Mouse (Mus musculus) embryonic fibroblast, embryonic 13.5 days (primary cell): ENCODE data around the gene Poglut1. TPM values are rescaled to one million over a fixed set of nuclear protein-coding genes. Genes with fewer than 3 reads are reported as not detected.

Experiments
- H3K27ac ChIP-seq: 2 replicates; pipeline ENCODE4 v1.5.1; 2012; ENCODE audit warnings: low read length, control low read depth, inconsistent platforms; ENCODE audit not compliant: insufficient read depth
- H3K4me1 ChIP-seq: 2 replicates; pipeline ENCODE4 v1.6.1; 2011; ENCODE audit warnings: low read length; ENCODE audit not compliant: control insufficient read depth, insufficient read depth
- H3K4me3 ChIP-seq: 2 replicates; pipeline ENCODE4 v1.5.1; 2011; ENCODE audit warnings: mild to moderate bottlenecking, control low read depth, low read length; ENCODE audit not compliant: insufficient read depth
- CTCF ChIP-seq: IDR thresholded peaks from 2 replicates; pipeline ENCODE4 v1.5.1; 2011; ENCODE audit warnings: mild to moderate bottlenecking, control low read depth, low read length, moderate library complexity, borderline replicate concordance; ENCODE audit not compliant: insufficient read depth
- POLR2A ChIP-seq: IDR thresholded peaks from 2 replicates; pipeline ENCODE4 v1.6.1; 2011; ENCODE audit warnings: low read depth, mild to moderate bottlenecking, control low read depth, low read length, moderate library complexity
- polyA plus RNA-seq: library from polyadenylated mRNA; stranded (reverse); fragments of >200 nt; gene quantifications from 2 replicates; pipeline ENCODE4 v1.2.4, GENCODE M21; 2011; ENCODE audit warnings: low read depth; ENCODE audit not compliant: missing spikeins, insufficient read length

The Poglut1 gene
- polyA plus RNA-seq, 1 experiment, result 67.0 TPM

DNA sequence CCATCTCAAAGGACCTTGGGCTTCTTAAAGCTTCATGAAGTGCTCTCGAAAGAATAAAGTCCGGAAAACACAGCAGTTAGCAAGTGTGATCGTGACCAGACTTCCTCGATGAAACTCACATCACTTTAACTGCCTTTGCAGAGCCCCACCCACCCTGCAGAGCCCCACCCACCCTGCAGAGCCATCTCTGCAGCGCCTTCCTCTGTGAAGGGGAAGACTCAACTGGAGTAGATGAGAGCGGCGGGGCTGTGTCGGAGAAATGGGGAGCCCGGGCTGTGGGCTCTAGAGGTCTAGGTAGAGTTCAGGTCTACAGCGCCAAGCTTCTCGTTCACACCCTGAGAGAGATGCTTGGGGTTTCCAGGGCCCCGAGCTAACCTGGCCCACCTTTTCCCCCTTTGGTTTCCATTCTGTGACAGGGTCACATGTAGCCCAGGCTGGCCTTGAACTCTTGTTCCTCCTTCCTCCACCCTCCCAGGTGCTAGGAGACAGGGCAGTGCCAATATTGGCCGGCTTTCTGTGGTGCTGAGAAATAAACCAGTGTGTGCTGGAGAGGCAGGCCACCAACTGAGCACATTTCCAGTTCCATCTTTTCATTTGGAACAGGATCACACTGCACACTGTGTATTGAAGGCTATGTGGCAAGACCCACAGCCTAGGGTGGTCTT is 11.2 kb downstream of the Poglut1 start:
- Histone ChIP-seq H3K4me1 (no peaks in the 10 kb centered on the region), H3K27ac (no peak overlapping the region), H3K4me3 (no peak overlapping the region)
- TF ChIP-seq POLR2A (no peak), CTCF (no peak)

DNA sequence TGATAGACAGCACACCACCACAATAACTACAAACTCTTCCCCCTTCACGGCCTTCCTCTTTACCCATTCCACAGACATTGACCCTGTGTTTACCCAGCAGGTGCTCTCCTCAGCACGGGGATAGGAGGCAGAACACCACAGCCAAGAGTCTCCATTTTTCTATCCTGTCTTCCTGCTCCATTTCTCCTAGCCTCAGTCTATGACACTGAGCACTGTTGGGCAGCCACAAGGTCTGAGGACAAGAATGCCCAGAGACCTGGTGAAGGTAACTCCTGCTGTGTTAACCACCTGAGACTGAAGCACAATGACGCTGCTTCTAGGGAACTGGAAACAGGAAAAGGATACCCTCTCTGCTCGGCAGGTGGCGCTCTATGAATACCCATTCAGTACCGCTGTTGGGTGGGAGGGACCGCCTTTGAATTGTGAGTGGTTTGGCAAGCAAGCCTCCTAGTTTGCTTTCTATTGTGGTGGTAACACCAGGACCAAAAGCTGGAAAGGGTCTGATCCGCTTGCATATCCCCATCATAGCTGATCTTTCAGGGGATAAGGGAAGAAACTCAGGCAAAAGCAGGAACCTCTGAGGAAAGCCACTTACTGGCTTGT is 13.4 kb downstream of the Poglut1 start:
- TF ChIP-seq CTCF, result peak; percentile 43; the same call in 1 of the 2 replicates
- TF ChIP-seq POLR2A, result no peak
- no peak overlapping the region for H3K4me3 ChIP-seq
- H3K4me1 ChIP-seq, result no peaks in the 10 kb centered on the region
- no peak overlapping the region for H3K27ac ChIP-seq

DNA sequence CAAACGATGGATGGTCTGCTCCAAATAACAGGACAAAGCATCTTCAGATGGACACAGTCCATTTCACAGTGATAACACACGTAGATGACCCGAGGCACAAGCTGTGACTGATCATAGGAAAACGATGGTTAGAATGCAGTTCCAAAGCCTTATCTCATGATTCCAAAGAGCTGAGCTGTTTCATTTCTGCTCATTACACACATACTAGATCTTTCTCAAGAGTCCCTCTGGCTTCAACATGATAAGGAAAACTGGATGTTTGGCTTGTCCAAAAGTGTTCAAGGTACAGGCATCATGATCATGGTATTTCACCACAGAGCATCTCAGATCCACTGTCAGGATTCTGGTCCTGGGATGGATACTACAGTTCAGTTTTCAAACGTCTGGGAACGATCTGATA is 23.8 kb downstream of the Poglut1 start:
- Histone ChIP-seq H3K4me1 (no peaks in the 10 kb centered on the region), H3K4me3 (no peak overlapping the region), H3K27ac (no peak overlapping the region)
- no peak for TF ChIP-seq POLR2A
- TF ChIP-seq CTCF, result no peak

DNA sequence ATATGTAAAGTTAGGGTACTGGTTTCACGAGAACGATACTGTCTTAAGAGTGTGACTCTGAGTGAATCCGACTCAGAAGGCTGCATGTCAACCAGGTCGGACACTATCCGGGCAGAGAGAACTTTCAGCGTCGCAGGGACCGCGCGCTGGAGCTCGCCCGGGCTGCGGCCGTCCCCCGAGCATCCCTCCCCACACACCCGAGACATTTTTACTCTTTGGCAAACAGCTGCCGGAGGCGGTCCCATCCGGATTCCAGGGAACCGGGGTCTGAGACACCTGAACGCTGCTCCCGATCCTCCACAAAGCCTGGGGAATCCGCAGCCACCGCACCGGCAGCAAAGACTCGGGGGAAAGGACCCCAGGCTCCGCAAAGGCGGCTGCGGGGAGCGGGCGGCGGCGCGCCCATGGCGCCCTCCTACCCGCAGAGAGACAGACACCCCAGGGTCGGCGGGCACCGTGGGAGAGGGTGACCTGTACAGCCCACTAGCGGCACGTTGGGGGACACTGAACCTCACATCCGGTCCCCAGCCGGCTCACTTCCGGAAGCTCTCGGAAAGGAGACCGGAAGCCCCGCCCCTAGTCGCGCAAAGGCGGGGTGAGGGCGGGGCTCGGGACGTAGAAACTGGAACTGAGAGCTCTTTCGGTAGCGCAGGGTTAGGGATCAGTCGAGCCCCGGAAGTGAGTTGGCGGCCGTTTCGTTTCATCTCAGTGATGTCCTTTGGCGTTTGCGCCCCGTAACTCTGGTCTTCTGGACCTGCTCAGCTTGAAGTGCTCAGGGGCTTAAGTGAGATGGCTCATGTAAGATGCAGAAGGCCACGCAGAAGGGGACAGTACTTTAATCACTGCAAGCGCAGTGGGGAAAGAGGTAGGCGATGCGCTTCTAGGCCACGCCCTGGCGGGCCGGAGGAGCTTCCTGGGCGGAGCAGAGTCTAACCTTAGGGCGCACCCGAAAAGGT is 27.7 kb downstream of the Poglut1 start, which contains the start of gene Timmdc1:
Gene Timmdc1, minus strand, starts transcription at position 535 of the 956 bp plus-strand sequence.
- no peak for TF ChIP-seq CTCF
- peak; percentile 94 for TF ChIP-seq POLR2A
- peak within 1 kb of the TSS; percentile 81 for H3K4me3 ChIP-seq
- peaks cover 5% of the 10 kb centered on the region for H3K4me1 ChIP-seq
- H3K27ac ChIP-seq, result peak within 1 kb of the TSS; percentile 97

DNA sequence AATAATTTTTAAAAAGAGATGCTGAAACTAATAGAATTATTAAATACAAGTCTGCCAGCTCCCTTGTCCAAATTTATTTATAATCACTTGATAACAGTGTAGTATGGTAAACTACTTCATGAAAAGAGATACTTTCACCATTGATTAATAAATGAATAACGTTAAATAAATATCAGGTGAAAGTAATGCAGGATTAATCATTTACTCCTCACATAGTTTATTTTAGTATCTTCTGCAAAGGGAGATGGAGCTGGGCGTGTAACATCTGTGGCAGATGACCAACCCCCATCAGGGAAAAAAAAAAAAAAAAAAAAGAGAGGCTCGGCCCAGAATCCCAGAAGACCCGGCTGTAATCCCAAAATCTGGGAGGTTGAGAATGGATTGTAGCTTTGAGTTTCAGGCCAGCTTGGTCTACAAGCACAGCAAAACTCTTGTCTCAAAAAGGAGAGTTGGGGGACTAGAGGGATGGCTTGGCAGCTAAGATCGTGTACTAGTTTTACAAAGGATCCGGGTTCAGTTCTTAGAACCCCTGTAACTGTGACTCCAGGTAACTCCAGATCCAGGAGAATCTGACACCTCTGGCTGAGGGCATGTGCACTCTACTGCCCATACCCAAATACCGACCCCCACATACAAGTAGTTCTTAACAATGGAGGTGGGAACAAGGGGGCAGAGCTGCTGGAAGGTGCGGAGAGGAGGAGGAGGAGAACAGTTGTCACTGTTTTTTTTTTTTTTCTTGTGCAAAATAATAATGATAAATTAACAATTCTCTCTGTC is 28.7 kb downstream of the Poglut1 start:
- peak overlapping the region; percentile 22; the same call in 1 of the 2 replicates for H3K27ac ChIP-seq

DNA sequence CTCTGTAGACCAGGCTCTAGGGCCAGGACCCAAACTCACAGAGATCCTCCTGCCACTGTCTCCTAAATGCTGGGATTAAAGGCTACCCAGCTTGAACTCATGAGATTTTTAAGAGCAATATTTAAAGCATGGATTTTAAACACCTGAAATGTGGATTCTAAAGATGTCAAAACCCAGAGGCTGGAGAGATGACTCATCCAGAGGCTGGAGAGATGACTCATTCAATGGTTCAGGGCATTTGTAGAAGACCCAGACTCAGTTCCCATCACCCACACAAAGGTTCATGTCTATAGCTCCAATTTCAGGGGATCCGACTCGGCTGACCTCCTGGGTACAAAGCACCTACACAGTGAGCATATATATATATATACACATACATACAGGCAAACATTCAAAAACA is 30.9 kb downstream of the Poglut1 start:
- Histone ChIP-seq H3K4me3 (no peak overlapping the region), H3K27ac (no peak overlapping the region), H3K4me1 (peaks cover 5% of the 10 kb centered on the region)
- TF ChIP-seq CTCF (no peak), POLR2A (no peak)

More for the DNA sequence above, 28.7 kb downstream of the Poglut1 start:
- TF ChIP-seq CTCF (no peak), POLR2A (no peak)
- H3K4me3 ChIP-seq, result peak overlapping the region; percentile 70
- peaks cover 5% of the 10 kb centered on the region for H3K4me1 ChIP-seq

DNA sequence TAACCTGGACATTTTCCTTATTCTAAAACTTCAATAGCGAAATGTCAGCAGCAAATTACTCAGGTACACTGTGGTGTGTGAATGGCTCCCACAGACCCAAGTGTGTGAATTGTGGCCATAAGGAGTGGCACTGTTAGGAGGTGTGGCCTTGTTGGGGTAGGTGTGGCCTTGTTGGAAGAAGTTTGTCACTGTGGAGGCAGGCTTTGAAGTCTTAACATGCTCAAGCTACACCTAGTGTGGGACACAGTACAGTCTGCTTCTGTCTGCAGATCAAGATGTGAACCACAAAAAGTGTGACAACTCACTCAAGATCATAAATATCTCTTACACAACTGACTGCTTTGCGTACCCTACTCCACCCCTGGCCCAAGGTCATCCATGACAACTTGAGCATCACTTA is 39.2 kb downstream of the Poglut1 start:
- H3K4me1 ChIP-seq, result no peaks in the 10 kb centered on the region
- no peak overlapping the region for H3K4me3 ChIP-seq
- no peak overlapping the region for H3K27ac ChIP-seq
- TF ChIP-seq POLR2A (no peak), CTCF (no peak)

DNA sequence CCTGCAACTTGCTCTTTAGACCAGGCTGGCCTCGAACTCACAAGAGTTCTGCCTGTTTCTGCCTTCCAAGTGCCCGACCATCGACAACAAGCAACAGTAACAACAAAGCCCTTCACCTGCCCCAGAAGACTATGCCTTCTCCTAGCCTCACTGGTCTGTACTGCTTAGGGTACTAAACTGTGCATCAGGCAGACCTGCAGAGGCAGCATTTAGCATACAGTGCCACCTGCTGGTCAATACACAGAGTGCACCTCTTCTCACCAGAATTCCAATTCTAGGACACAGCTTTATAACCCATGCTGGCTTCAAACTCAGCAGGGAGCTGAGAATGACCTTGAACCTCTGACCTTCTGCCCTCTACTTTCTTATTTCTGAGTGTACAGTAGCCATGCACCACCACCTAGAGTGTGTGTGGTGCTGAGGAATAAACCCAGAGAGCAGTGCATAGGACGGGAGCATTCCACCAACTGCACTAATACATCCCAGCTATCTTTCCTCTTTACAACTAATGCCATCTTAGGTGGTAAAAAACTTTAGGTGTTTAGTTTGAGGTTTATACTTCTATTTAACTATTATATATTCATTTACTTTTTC is 43.9 kb downstream of the Poglut1 start:
- Histone ChIP-seq H3K27ac (no peak overlapping the region), H3K4me3 (no peak overlapping the region), H3K4me1 (no peaks in the 10 kb centered on the region)
- TF ChIP-seq CTCF, result peak; percentile 89; the same call in 1 of the 2 replicates
- no peak for TF ChIP-seq POLR2A
